Mouse (Mus musculus) kidney, adult 2 months (tissue): ENCODE data around the gene Tmem51.

ENCODE experiments used
- CTCF ChIP-seq: fragments of 200-500 bp; conservative IDR thresholded peaks from 2 replicates; pipeline ENCODE4 v1.5.1; 2011; ENCODE audit warnings: low read depth, mild to moderate bottlenecking, control low read depth, low read length, moderate library complexity, mixed read lengths; ENCODE audit not compliant: insufficient read depth, insufficient read length
- POLR2A ChIP-seq: fragments of 200-500 bp; IDR thresholded peaks from one replicate; pipeline ENCODE4 v1.6.1; 2011; ENCODE audit warnings: low read depth, low read length, control low read depth

DNA sequence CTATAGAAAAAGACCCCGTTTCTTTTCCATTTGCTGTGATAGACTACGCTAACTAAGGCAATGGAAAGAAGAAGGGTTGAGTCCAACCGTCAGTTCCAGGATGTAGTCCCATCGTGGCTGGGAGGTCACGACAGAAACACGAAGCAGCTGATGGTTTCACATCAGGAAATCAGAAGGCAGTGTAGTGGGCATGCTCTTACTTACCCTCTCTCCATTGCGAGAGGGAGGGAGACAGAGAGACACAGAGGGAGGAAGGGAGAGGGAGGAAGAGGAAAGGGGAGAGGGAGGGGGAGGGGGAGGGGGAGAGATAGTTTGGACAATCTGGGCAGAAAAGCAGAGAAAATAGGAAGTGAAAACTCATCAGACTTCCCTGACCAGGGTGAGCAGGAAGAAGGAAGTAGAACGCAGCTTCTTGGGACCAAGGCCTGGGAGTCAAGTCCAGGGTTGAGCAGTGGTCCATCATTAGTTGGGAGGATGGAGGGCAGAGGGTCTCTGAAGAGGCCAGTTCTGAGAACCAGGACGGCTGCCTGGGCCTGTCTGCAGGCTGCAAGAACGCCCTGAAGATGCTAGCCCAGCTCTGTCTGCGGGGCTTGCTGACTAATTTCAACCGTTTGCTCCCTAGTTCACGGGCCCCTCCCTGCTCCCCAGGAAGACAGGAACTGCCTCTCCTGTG, 9.9 kb downstream of the Tmem51 start:
- TF ChIP-seq CTCF (no peak), POLR2A (no peak)
